Mouse (Mus musculus) layer of hippocampus, postnatal 25 days (tissue): ENCODE results near the gene Ppa2. TPM values are rescaled to one million over a fixed set of nuclear protein-coding genes. Genes with fewer than 3 reads are reported as not detected.

Source experiments
- DNase-seq, 2 experiments: peaks; one replicate each; pipeline ENCODE4 v3.0.0; 2022; ENCODE audit warnings: mixed read lengths in 2 of 2, low spot score in 1 of 2; ENCODE audit errors: extremely low spot score in 1 of 2
- total RNA-seq, 2 experiments: library from RNA; stranded (reverse); gene quantifications; 2 replicates each; pipeline ENCODE4 v1.2.3; 2021

Gene Ppa2
- total RNA-seq, 2 experiments from 2014 or later: 41.9 to 47.8 TPM

DNA sequence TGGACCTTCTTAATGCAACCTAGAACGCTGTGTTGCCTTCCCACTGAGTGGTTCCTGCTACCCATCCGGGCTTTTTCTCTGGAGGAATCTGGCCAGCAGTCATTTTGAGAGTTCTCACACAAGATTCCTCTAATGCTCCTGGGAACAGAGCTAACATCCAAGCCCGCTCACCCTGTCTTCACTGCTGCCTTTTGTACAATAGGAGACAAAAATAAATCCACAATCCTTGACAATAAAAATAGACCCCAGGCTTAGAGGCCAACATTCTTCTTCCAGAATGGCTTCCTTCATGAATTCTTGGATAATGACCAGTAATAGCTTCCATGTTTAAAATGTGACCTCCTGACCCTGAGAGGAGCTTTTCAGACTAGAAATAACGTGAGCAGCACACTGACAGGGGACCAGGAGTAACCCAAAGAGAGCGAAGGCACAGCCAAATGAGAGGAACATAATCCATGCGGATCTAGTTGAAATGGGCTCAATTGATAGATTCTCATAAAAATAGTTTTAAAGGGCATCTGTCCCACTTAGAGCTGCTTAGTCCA is 74.3 kb downstream of the Ppa2 start:
- DNase-seq: no peak

- DNase-seq: no peak
Measured at GRCm38 (mm10) chr3:133387283-133387682, 77.4 kb downstream of the Ppa2 start.

DNA sequence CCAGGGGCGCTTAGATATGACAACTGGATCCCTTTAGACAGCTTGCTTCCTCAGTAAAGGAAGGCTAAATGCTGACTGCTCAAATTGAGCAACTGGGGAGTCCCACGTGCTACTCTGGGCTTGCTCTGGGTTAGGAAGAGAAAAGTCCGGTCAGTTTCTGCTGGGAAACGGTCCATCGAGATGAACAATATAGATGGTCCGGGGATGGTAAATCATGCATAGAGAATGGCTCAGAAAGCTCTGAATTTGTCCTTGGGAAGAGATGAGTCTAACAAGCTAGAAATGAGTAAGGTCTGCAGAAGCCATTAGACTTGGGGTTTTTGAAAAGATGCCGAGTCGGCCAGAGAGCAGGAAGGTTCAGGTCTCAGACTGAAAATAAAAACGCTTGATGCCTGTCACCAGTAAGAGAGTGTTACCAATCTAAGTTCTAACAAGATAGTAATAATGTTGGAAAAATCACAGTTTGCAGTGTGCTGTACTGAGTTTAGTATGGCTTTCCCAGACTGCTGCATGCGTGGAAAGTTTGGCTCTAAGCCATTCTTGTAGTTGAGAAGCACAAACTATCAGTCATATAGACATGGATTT is 80.0 kb downstream of the Ppa2 start:
- no peak for DNase-seq

- no peak for DNase-seq
Measured at GRCm38 (mm10) chr3:133394531-133394930, 84.6 kb downstream of the Ppa2 start.

GRCm38 (mm10) chr3:133403849-133404248 is 93.9 kb downstream of the Ppa2 start:
- no peak for DNase-seq

GRCm38 (mm10) chr3:133405636-133406035 is 95.7 kb downstream of the Ppa2 start:
- no peak for DNase-seq

GRCm38 (mm10) chr3:133406248-133406647 is 96.3 kb downstream of the Ppa2 start:
- no peak for DNase-seq

GRCm38 (mm10) chr3:133411123-133411675 is 101.3 kb downstream of the Ppa2 start:
- DNase-seq: no peak

DNA sequence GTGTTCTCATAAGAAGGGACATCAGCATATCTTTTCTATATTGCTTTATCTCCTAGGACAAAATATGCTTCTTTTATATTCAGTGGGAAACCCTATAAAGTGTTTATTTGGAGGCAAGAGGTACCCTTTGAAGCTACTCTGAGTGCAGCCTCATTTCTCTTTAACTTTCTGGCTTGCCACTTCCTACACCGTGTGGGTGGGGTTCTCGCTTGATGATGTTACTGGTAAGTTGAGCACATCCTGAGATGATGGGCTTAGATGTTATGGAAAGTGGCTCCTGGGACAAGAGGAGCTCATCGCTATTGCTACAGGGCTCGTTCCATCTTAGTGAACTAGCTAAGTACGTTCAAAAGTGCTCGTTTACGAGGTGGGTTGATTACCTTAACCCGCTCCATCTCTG is 101.9 kb downstream of the Ppa2 start:
- no peak for DNase-seq

DNA sequence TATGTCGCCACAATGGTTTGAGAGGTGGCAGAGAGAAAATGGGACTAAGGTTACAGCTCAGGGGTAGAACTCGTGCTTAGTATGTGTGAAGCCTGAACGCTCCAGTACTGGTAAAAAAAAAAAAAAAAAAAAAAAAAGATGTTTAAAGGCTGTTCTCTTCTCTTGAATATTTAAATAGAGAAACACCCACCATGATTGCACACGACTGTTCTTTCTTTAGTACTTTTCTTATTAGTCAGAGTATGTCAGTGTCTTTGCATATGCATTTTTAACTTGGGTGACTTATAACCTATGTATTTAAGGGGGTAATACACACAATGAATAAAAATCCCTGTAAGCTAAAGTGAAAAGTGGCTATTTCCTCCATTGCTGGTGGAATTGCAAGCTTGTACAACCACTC is 104.8 kb downstream of the Ppa2 start:
- no peak for DNase-seq

GRCm38 (mm10) chr3:133423073-133423472 is 113.2 kb downstream of the Ppa2 start:
- DNase-seq: no peak

Other genes with a start within 250 kb of the Ppa2 start
- 10 to 100 TPM; 11.0 to 14.8 TPM for gene Ints12, start 218.3 kb upstream of the Ppa2 start, total RNA-seq
- 1 to 10 TPM; 8.1 to 9.1 TPM for gene Gstcd, start 218.1 kb upstream of the Ppa2 start, total RNA-seq
- gene Arhgef38, start 75.2 kb upstream of the Ppa2 start, total RNA-seq: not detected
- gene Tet2, start 235.0 kb downstream of the Ppa2 start, total RNA-seq: 10 to 100 TPM; 34.3 to 44.4 TPM